21 mouse cellular contexts compared by ENCODE assay signal in genomic region chr5:124365754-124366153, GRCm38 (mm10).
"Had no signal": no experiment of that assay in that cellular context is flagged by ENCODE, and none has a peak within 500 bp of the region (broad histone marks: within the 10 kb centered on the region; RNA-seq: fewer than 3 reads in every experiment).

No protein-coding gene starts in this region.

- ATAC-seq: forebrain, embryonic 13.5 days; forebrain, embryonic 14.5 days; forebrain, embryonic 15.5 days; forebrain, embryonic 16.5 days; forebrain, postnatal 0 days had no signal

- DNase-seq: cerebellum, adult 8-10 months; cerebellum, adult 9-10 months; cerebellum, adult 9-11 months; cerebellum, postnatal 10 days; cerebellum, postnatal 14 days; cerebellum, postnatal 25 days; cerebellum, postnatal 36 days; embryo, embryonic 11 days; forebrain, postnatal 0 days; gastrocnemius, adult 2 months; gastrocnemius, postnatal 10 days; gastrocnemius, postnatal 14 days; gastrocnemius, postnatal 25 days; gastrocnemius, postnatal 36 days; heart, adult 11 months; heart, adult 18-20 months; heart, adult 2 months had no signal
